Mouse (Mus musculus) brown adipose tissue, adult 24 weeks (tissue): ENCODE measurements around the gene Atp2a1. TPM values are rescaled to one million over a fixed set of nuclear protein-coding genes. Genes with fewer than 3 reads are reported as not detected.
"Not testable (repeated sequence)": the region's sequence is repeated elsewhere in the genome, so short reads cannot be mapped to it uniquely, and the experiment has no call there.

ENCODE experiments used
- H3K27ac ChIP-seq: fragments of 200-500 bp; replicated peaks from 2 replicates; pipeline ENCODE4 v1.5.1; 2012; ENCODE audit warnings: low read depth, mild to moderate bottlenecking, low read length
- H3K4me1 ChIP-seq: fragments of 200-500 bp; 2 replicates; pipeline ENCODE4 v1.6.1; 2012; ENCODE audit warnings: low read length, mixed read lengths; ENCODE audit not compliant: control insufficient read depth, insufficient read depth, insufficient read length
- H3K4me3 ChIP-seq: fragments of 200-500 bp; 2 replicates; pipeline ENCODE4 v1.5.1; 2012; ENCODE audit warnings: low read depth, mild to moderate bottlenecking, low read length, moderate library complexity; ENCODE audit not compliant: insufficient read depth
- polyA plus RNA-seq: library from polyadenylated mRNA; stranded (reverse); fragments of >200 nt; gene quantifications from 2 replicates; pipeline ENCODE4 v1.2.4, GENCODE M21; 2012; ENCODE audit not compliant: missing spikeins, insufficient read depth, insufficient read length

Atp2a1 gene
- polyA plus RNA-seq, result 236 and 316 TPM in 2 replicates

GRCm38 (mm10) chr7:126463004-126463403, at the start of gene Atp2a1:
Gene Atp2a1, minus strand, starts transcription at chr7:126463108.
- H3K4me1 ChIP-seq, result no peaks in the 10 kb centered on the region
- no peak within 1 kb of the TSS for H3K27ac ChIP-seq
- no peak within 1 kb of the TSS; the same call in 1 of the 2 replicates for H3K4me3 ChIP-seq

DNA sequence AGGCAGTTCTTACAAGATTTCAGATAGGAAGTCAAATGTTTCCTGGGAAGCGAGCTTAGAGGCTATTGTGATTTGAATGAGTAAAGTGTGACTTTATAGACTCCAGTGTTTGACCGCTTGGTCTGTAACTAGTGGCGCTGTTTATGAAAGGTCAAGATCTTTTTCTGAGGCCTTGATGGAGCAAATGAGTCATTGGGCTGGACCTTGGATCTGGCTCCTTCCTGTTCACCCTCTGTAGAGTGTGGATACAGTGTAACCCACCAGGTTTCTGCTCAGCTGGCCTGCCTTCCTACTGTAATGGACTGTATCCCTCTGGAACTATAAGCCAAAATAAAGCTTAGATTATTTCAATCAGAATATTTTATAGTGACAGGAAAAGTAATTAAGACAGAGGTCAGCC, 48.4 kb upstream of the Atp2a1 start:
- H3K27ac ChIP-seq, result no peak overlapping the region
- H3K4me3 ChIP-seq, result no peak overlapping the region
- no peaks in the 10 kb centered on the region for H3K4me1 ChIP-seq

DNA sequence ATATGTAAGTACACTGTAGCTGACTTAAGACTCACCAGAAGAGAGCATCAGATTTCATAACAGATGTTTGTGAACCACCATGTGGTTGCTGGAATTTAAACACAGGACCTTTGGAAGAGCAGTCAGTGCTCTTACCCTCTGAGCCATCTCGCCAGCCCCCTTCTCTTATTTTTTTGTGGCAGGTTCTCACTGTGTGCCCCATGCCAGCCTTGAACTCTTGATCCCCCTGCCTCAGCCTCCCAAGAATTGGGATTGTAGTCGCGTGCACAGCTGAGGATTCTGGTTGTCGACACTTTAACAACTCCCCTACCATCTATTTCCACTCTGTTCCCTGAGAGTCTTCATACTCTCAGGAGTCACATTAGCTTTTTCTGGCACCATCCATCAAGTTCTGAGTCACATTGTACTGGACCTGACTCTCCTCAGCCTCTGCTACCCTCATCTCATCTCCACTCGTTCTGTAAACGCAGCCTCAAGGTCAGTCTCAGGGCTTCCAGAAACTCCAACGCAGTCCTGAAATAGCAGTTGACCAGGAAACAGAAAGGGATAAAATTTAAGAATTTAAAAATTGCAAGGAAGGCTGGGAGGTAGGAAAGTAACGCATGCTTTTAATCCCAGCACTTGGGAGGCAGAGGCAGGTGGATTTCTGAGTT, 44.3 kb upstream of the Atp2a1 start:
- Histone ChIP-seq H3K4me3 (no peak overlapping the region), H3K27ac (no peak overlapping the region), H3K4me1 (no peaks in the 10 kb centered on the region)

- Histone ChIP-seq H3K27ac (no peak overlapping the region), H3K4me3 (no peak overlapping the region), H3K4me1 (no peaks in the 10 kb centered on the region)
These were observed 42.0 kb upstream of the Atp2a1 start for GRCm38 (mm10) chr7:126504913-126505312.

GRCm38 (mm10) chr7:126503273-126503878, 40.5 kb upstream of the Atp2a1 start, which contains the start of gene Atxn2l:
Gene Atxn2l, minus strand, starts transcription at chr7:126503437.
- H3K4me3 ChIP-seq, result peak within 1 kb of the TSS; percentile 84
- no peaks in the 10 kb centered on the region for H3K4me1 ChIP-seq
- peak within 1 kb of the TSS; percentile 82 for H3K27ac ChIP-seq

GRCm38 (mm10) chr7:126502751-126503150, 39.8 kb upstream of the Atp2a1 start:
- H3K4me1 ChIP-seq, result no peaks in the 10 kb centered on the region
- peak overlapping the region; percentile 82 for H3K27ac ChIP-seq
- H3K4me3 ChIP-seq, result peak overlapping the region; percentile 84

- Histone ChIP-seq H3K27ac (peak overlapping the region; percentile 82), H3K4me3 (peak overlapping the region; percentile 84), H3K4me1 (no peaks in the 10 kb centered on the region)
These were observed 39.3 kb upstream of the Atp2a1 start for GRCm38 (mm10) chr7:126502023-126502741.

GRCm38 (mm10) chr7:126501684-126502022, 38.7 kb upstream of the Atp2a1 start:
- peak overlapping the region; percentile 46; the same call in 1 of the 2 replicates for H3K27ac ChIP-seq
- no peaks in the 10 kb centered on the region for H3K4me1 ChIP-seq
- H3K4me3 ChIP-seq, result peak overlapping the region; percentile 84

- no peak overlapping the region for H3K4me3 ChIP-seq
- no peak overlapping the region for H3K27ac ChIP-seq
- no peaks in the 10 kb centered on the region for H3K4me1 ChIP-seq
These were observed 36.5 kb upstream of the Atp2a1 start for GRCm38 (mm10) chr7:126499416-126499815.

- H3K4me1 ChIP-seq, result no peaks in the 10 kb centered on the region
- no peak overlapping the region for H3K27ac ChIP-seq
These were observed 35.1 kb upstream of the Atp2a1 start for GRCm38 (mm10) chr7:126497966-126498365.

GRCm38 (mm10) chr7:126496475-126496874, 33.6 kb upstream of the Atp2a1 start:
- no peak overlapping the region for H3K27ac ChIP-seq
- no peaks in the 10 kb centered on the region for H3K4me1 ChIP-seq
- no peak overlapping the region for H3K4me3 ChIP-seq

More at GRCm38 (mm10) chr7:126497966-126498365, 35.1 kb upstream of the Atp2a1 start:
- H3K4me3 ChIP-seq, result no peak overlapping the region

- Histone ChIP-seq H3K27ac (no peak overlapping the region), H3K4me1 (no peaks in the 10 kb centered on the region)
These were observed 31.2 kb upstream of the Atp2a1 start for GRCm38 (mm10) chr7:126494120-126494519.

DNA sequence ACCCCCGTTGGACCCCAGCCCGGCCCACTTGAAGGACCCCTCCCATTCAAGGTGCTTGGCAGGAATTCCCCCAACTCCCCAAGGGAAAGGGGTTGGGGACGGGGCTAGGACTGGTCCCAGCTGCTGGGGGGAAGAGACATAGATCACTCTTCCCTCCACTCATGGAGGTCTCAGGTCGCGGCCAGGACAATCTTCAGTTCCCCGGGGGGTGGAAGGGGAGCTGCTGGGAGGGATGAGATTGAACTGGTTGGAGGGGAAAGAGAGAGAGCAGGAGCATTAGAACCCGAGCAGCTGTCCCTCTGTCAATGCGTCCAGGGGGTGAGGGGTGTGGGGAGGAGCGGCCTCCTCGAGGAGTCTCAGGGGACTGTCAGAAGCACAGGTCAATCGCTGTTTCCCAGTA, 29.1 kb upstream of the Atp2a1 start:
- H3K4me3 ChIP-seq, result no peak overlapping the region
- H3K4me1 ChIP-seq, result no peaks in the 10 kb centered on the region
- no peak overlapping the region for H3K27ac ChIP-seq

More at GRCm38 (mm10) chr7:126494120-126494519, 31.2 kb upstream of the Atp2a1 start:
- H3K4me3 ChIP-seq, result no peak overlapping the region

DNA sequence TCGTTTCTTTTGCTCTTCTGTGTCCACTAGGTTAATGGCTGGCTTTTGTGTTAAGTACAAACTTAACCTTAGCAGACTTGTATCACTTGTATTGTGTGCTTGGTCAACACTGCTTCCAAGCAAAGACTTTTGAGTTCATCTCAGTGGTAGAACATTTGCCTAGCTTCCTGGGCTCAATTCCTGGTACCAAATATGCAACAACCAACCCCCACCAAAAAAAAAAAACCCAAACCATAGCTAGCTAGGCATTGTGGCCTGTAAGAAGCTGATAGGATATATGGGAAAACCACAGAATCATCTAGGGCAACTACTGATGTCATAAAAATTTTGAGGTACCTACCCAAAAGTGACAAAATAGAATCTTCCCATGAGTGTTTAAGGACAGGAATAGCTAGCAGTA, 28.1 kb upstream of the Atp2a1 start:
- no peaks in the 10 kb centered on the region for H3K4me1 ChIP-seq
- H3K4me3 ChIP-seq, result no peak overlapping the region
- H3K27ac ChIP-seq, result no peak overlapping the region

- Histone ChIP-seq H3K27ac (peak overlapping the region; percentile 66), H3K4me3 (peak overlapping the region; percentile 84)
- not testable (repeated sequence) for H3K4me1 ChIP-seq
These were observed 24.9 kb upstream of the Atp2a1 start for GRCm38 (mm10) chr7:126487617-126488385.
